Mouse (Mus musculus) R1 (cell line): ENCODE results near the gene Ift57.

ENCODE experiments used
- DNase-seq: peaks from one replicate; pipeline ENCODE4 v3.0.0-alpha.2; 2018; ENCODE audit warnings: low read depth, low spot score

Gene Ift57

DNA sequence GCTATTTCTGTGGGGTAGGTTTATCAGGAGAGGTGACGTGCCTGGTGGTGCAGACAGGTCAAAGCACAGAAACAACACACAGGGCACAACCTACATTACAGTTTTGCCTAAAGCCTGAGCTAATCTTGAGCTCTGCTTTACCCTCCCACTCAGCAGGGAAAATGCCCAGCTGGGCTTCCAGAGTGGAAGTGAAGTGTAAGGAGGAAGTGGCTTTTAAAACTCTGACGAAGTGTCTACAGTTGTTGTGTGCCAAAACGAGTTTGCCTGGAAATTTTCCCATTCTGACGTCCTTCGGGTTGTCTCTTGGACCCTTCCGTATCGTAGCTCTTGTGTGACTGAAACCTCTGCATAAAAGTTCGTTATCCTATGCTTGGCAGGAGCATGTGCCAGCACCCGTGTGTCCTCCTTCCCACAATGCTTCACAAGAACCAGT lies 93.4 kb downstream of the Ift57 start:
- DNase-seq: no peak

DNA sequence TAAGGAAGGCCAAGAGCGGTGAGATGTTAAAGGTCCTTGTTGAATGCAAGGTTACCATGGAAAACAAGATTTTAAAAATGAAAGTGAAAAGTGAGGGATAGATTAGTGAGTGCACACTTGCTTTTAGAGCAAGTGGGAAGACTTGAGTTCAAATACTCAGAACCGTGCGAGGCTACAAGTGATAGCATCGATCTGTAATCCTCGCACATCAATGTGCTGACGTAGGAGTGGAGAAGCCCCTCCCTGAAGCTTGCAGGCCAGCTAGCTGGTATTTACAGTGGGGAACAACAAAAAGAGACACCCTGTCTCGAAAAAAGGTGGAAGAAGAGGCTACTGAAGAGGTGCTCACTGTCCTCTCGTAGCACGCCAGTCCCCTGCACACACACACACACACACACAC lies 94.6 kb downstream of the Ift57 start:
- no peak for DNase-seq

DNA sequence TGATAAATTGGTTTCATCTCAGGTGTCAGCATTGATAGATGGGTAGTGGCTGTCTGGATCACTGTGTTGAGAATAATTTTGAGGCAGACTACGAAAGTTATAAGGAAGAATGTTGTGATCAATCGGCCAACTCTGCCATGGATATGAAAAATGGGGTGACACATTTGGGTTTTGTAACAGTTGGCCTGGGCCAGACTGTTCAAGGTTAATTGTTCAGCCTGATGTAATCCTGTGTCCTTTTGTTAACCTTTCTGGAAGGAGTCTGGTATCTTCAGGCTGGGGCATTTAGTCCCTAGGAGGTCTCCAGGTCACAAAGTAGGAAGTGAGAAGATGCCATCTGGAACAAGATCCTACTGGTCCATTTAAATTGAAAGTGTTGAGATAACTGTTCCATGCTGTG lies 97.2 kb downstream of the Ift57 start:
- DNase-seq: no peak

DNA sequence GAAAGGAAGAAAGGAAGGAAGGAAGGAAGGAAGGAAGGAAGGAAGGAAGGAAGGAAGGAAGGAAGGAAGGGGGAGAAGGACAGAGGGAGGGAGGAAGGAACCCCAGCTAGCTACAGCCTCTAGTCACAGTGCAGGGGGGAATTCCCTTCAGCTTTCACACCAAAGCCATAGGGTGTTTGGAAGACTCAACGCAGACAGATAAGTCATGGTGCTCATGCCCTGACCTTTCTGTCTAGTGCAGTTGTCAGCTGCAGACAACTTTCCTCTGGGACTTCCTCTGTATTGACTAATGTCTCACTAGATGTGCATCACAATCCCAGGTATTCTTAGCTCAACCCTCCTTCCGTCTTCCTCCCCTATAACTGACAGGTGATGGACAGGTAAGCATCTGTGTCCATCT lies 97.9 kb downstream of the Ift57 start:
- no peak for DNase-seq

DNA sequence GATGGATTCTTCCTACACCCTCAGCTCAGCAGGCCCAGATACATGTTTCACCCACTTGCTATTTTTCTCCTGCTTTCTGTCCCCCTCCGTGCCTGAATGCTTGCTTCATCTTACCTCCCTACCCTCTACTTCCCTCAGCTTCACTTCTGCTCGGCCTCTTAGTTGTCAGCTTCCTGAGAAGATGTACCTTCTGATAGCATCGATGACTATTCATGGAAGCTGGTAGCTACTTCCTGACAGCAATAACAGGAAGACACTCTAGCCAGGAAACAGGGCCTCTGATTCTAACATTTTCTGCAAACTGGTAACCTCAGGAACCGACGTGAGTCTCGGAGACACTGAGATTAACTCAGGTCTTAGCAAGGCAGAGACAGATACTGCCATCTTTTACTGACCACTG lies 99.8 kb downstream of the Ift57 start:
- no peak for DNase-seq

DNA sequence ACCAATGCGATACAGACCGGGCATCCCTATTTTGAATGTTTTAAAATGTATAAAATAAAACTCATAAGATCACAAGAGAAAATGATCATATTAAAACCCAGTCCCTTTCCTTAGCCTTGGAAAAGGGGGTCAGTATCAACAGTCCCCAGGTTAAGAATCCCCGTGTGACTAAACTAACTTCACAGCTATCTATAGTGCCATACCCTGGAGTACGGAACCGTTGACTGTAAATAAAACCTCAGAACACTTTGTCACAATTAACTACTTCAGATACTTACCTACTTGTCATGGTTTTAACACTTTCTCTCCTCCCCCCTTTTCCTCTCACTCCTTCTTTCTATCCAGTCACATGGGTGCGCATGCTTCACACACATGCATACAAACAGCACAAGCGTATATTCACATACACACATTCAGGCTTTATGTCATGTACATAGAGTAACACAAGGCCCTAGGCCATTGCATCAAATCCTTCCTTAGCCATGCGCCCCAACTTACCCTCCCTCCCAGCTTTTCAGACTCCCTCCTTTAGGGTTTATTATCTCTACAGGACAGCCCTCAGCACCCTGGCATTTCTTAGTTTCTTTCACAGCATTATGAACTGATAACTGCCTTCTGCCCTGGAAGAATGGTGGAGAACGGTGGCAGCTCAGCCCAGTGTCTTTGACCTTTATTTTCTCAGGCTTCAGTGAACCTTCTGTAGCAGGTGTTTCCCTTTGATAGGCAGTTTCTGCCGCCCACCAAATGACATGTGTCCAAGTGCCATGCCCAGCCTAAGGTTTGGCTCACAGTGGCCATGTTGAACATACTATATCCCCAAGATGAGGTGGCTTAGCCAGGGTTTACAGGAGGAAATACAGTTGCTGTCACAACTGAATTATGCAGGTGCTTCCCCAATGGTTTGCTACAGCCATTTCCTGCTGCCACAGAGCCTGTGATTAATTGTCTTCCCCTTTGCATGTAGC lies 100.8 kb downstream of the Ift57 start, which contains the start of gene Cd47:
TSS of gene Cd47 (plus strand) at position 937 of the 965 bp plus-strand sequence.
- DNase-seq: no peak

DNA sequence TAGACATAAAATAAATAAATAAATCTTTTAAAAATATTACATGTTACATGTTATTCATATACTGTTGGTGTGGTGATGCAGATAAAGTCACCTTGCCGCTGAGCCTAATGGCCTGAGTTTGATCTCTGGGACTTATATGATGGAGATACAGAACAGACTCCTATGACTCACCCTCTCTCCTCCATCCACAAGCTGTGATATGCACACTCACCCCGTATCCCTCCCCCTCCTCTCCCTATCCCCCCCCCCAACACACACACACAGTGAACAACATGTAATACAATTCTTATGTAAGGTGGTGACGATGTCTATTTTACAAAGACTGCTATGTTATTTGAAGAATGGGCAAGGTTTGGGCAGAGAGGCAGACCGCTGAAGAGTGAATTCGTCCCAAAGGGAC lies 102.0 kb downstream of the Ift57 start:
- DNase-seq: no peak

DNA sequence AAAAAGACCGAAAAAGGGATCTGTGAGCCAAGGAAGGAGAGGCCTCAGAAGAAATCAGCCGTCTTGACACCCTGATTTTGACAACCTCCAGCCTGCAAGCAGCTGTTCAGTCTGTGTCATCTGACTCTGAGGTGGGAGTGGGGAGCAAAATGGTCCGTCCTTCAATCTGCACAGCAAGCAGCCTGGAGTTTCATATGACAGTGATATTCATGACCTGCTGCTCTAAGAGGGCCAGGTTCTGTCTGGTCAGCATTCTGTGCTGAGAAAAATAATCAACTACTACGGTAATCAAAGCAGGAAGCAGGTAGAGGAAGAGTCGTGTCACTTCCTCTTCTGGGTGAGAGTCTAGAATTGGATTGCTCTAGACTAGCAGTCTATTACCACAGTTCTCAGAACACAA lies 102.4 kb downstream of the Ift57 start:
- no peak for DNase-seq

DNA sequence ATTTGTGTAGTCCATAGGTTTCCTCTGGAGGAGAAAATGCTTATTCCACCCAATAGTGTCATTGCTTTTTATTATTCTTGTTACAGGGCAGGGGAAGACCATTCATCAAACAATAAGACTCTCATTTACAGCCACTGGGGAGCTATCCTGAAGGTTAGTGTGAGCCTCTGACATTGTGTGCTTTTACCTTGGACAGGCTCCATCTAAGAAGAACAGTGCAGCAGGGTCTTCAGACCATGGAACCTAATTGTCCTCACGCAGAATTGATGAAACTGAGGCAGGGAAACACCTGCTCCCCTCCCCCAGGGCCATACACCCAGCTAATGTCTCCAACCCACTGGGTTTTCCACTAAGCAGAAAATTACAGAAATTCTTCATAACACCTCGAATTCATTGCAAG lies 104.0 kb downstream of the Ift57 start:
- no peak for DNase-seq

DNA sequence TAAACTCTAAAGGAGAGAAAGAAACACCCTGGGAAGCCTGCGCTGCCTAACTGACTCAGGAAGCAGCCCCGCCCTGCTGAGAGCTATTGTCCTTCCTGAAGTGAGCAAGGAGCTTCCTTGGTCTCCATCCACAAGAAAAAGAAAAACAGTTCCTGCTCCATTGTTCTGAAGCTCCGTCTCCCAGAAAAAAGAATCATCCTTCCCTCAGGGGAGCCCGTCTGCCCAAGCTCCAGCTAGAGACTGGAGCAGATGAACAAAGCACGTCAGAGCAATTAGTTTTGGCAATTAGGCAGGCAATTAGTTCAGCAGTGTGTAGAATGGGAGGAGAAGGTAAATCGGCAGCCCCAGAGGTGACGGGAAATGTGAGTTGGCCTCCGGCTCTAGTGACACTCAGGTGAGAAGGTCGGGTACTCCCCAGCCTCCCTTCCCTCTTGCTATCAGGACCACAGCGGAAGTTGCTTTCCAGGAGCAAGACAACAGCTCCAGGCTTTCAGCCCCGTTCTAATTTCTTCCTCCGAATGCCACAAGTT lies 105.0 kb downstream of the Ift57 start:
- peak; percentile 96 for DNase-seq

DNA sequence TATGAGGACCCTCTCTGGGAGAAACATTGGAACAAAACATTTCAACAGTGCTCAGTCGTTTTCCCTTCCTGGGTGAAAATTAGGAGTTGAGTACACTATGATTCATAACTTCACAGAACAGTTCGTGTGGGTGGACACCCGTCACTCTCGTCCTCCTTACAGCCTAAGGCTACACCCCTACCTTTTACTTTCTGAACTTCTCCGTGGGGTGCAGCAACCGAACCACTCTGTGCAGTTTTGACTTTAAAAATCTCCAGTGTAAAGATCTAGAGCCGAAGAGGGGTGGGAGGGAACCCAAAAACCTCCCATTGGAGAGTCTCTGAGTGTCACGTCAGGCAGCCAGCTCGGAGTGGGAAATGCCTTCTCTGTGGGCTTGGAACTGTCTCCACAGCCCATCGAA lies 107.9 kb downstream of the Ift57 start:
- DNase-seq: no peak

DNA sequence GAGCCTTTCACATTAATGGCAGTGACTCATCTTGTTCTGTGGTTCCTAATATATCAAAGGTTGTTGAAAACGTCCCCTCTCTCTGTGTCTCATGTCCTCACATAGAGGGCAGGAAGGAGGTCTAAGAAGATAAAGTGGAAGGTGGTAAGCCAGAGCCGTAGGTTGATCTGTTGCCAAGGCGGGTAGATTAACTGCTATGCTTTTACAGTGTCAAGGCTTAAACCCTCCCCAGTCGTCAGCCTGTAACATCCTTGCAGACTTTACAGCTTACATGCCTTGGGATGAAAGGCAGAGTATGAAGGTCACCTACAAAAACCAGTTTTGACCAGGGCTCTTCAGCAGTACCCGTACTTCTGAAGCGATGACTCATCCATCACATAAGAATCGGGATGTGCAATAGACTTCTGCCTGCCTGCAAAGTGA lies 108.4 kb downstream of the Ift57 start:
- DNase-seq: peak; percentile 47

DNA sequence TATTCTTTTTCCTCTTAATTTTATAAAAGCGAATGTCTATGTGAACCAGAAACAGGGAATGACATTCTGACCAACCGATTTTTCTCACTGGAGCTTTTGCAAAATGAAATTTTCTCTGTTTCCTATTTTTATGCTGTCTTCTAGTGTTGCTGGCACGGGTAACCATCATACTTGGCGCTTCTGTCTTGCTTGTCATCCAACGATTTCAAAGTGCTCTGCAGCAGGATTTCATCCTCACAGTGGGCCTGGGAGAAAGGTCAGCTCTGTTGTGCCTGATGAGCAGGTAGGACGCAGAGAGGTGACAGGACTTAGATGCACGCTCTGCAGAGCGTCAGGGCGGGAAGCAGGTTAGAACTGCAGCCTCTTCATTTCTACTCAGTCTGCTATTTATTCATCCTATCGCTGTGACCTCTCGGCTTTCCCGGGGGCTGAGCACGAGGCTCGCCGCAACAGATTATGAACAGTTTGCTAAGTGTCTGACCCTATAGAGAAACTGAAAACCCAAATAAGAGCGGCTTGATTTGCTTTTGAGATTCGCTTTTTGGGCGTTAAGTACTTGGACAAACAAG lies 108.9 kb downstream of the Ift57 start:
- no peak for DNase-seq

DNA sequence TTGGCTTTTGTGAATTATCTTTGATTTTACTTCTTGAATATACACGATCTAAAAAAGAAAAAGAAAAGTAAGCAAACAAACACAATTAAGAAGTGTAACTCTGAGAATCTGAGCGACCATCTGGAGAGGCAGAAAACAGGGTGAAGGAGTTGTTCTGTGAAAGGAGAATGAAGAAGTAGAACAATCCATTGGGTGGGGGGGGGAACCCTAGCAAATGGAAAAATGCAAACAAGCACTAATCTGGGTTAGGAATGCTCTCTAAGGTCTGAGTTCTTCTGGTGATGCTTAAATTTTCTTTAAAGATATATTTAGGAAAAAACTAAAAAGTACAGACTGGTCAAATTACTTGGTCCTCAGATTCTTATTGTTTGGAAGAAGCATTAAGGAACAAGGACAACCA lies 112.9 kb downstream of the Ift57 start:
- DNase-seq: no peak

DNA sequence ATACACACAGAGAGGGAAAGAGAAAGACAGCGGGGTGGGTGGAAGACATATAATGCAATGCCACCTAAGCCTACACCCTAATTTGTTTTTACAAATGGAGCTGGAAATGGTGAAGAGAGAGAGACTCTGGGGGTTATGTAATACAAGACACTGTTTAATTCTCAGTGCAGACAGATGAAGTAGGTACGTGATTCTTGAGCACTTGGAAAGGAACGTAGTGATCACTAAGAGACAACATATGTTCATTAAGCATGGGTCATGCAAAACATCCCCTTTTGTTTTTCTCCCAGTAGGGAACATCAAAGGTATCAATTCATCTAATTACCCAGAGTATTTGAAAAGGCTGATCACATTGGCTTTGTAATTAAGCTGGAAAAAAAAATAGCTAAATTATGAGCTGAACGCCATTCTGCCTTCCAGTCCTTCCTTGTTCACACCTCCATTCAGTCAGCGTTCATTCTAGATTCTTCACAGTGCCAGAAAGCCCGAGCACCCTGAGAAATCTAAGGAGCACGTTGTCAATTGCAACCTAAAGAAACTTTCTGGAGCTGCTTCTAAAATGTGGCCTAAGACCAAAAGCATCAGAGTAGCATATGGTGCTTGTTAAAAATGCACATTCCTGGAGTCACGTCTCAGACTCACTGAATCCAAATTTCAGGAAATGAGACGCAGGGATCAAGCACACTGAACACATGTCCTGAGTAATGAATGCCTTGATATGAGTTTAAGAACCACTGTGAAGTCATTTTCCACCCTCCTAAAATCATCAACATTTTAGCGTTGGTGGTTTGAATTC lies 114.0 kb downstream of the Ift57 start:
- DNase-seq: no peak

DNA sequence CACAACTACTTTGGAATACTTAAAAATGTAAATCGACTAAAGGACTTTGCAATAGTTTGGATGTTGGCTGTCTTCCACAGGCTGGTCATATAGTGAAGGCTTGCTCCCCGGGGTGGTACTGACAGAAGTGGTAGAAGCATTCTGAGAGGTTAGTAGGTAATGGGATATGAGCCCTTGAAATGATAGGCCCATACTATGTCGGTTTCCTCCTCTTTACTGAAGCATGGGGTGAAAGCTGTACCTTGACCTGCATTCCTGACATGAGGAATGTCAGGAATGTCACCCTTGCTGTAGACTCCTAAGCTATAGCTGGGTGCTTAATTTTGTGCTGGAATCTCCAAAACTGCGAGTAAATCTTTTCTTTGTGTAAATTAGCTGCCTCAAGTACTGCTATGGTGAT lies 115.4 kb downstream of the Ift57 start:
- peak; percentile 76 for DNase-seq
